Mouse (Mus musculus) liver, adult 2 months (tissue): ENCODE data around the gene Rab12.

ENCODE experiments used
- CTCF ChIP-seq: fragments of 200-500 bp; IDR thresholded peaks from 2 replicates; pipeline ENCODE4 v1.5.1; 2011; ENCODE audit warnings: low read depth, low read length, control low read depth
- POLR2A ChIP-seq: fragments of 200-500 bp; IDR thresholded peaks from 2 replicates; pipeline ENCODE4 v1.6.1; 2011; ENCODE audit warnings: low read length, control low read depth; ENCODE audit not compliant: insufficient read depth; ENCODE audit errors: extremely low read depth

DNA sequence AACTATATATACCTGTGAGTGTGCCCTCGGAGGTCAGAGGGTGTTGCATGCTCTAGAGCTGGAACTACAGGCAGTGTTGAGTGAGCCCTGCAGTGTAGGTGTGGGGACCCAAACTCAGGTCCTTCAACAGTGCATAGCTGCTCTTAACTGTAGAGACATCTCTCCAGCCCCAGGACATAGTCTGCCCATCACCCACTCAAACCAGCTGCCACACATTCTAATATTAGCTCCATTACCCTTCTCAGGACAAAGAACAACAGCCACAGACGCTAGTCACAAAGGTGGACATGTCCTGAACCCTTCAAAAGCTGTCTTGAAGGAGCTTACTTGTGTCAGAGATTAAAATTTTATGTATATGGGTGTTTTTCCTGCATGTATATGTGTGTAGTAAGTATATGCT is 15.3 kb downstream of the Rab12 start:
- no peak for TF ChIP-seq POLR2A
- no peak for TF ChIP-seq CTCF
